Mouse (Mus musculus): Measurements from ENCODE around the gene Bend6.

Bend6 gene

DNA sequence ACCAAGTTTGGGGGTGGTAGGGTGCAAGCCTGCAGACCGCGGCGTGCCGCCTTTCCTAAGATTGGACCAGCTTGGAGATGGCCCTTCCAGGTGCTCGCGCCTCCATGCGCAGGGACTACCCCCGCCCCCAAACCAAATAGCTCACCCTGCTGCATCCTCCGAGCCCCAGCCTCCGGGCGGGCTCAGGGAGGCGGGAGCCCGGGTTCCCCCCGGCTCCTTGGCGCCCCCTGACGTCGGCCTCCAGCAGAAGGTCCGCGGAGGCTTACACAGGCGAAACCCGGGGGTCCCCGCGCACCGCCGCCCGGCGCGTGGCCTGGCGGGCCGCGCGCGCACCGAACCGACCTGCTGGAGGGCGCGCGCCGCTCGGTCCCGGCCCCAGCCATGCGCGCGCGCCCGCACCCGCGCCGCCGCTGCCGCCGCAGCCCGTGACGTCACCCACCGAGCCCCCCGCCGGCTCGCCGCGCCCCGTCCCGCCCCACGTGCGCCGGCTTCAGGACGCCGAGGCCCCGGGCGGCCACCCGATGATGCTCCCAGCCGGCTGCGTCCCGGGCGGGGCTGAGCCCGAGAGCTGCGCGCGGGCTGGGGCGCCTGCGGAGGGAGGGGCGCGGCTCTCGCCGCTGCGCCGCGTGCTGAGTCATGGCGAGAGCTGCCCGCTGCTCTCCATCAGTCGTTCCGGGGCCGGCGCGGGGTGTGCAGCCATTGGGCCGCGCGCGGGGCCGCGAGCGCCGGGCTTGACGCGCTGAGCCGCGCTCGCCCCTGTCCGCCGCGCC lies at the start of gene Bend6:
TSS of gene Bend6 (minus strand) at position 396 of the 770 bp plus-strand sequence.
- DNase-seq (ENCODE audit: extremely low spot score, low spot score) = peak; percentile 74

GRCm38 (mm10) chr1:33955626-33956025 lies 48.0 kb upstream of the Bend6 start:
- no peak for DNase-seq (ENCODE audit: extremely low spot score, low spot score)

DNA sequence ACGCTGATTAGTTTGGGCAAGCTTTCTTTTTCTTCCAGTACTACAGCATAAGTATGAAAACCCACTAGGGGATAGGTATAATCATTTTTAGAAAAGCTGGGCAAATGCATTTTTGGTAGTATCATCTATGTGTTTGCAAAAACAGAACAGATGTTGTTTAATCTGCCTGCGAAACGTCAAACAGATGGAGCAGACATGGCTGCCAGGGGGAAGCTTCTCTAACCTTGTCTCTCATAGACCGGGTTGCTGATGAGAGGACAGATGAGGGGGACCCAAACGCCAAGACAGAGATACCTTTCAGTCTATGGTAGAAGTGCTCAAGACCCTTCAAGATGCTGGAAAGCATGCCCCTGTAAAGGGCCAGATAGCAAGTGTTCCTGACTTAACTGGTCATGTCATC lies 40.9 kb upstream of the Bend6 start:
- DNase-seq (ENCODE audit: extremely low spot score, low spot score) = no peak

GRCm38 (mm10) chr1:33947838-33948237 lies 40.2 kb upstream of the Bend6 start:
- DNase-seq (ENCODE audit: extremely low spot score, low spot score) = no peak

DNA sequence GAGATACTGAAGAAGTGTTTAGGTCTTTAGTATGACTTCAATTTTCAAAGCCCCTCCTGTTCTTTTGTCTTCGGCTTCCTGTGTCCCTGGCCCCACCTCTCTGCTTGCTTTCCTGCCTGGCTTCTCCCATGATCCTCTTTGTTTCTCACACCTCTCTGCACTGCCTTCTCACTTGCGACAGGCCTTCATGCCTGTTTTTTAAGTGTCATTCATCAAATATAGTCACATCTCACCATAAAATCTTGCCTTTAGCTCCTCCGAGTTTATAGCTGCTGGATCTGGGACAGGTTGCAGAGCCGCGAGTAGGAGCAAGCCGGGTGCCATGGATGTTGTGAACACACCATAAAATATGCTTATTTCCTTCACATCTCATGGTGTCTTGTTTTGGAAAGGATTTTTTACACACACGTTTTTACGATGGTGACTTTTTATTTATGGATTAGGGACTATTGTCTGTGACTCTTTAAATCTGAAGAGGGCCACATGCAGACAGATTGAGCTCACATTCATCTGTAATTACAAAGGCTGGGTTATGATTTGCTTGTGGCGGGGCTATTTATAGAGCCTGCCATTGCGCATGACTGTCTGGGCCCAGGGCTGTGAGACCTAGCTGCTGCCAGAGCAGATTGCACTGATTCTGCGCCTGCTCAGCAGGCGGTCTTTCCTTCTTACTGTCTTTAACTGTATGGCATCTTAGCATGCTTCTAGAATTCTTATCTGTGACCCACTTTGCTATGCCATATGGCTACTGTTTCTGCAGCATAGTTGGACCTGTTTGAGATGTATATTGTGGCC lies 39.2 kb upstream of the Bend6 start:
- DNase-seq (ENCODE audit: extremely low spot score, low spot score) = no peak

DNA sequence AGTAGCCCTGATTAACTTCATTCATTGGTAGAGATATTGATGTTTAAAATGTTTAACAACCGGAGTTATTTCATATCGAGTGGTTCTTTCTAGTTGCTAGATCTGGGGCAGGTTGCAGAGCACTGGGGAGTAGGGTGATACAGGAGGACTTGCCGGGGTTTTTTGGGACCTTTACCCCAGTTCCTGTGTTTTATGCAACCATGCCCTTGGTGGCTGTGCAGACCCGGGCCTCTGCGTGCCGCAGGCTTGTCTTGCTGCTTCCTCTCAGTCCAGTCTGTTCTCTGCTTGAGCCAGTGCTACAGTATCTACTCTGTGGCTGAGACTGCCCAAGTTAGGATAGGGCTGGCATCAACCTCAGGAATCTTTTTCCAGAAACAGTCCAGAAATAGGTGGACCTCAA lies 38.1 kb upstream of the Bend6 start:
- DNase-seq (ENCODE audit: extremely low spot score, low spot score) = no peak

DNA sequence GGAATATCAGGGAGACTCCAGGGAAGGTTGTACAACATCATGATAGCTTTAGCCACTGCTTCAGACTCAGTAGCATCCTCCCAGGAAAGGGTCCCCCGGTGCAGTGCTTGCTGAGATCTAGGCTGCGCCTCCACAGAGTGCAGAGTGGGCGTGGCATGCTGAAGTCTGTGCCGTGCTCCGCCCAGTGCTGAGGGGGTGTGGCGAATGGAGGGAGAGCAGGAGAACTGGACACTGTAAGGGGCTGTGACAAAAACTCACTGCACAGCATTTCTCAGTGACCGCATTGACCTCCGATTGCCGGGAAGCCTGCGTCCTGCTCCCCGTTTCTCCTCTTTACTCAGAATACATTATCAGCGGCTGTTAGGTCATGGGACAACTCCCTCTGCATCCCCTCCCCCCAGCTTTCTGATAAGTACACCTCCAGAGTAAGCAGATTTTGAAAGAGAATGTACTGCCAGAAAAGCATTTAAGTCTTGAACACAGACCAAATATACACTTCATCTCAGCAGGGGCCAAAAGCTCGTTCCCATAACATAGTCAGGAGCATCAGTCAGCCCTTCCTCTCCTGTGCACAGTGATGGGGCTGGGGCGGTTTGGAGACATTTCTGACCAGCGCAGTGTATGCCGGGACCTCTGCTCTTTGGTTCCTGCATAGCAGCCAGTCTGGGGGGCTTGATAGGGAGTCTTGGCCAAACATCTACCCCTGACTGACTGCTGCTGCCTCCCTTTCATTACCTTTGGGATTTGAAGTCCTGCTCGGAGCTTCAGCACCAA lies 37.5 kb upstream of the Bend6 start:
- DNase-seq (ENCODE audit: extremely low spot score, low spot score) = no peak

GRCm38 (mm10) chr1:33943943-33944342 lies 36.3 kb upstream of the Bend6 start:
- DNase-seq (ENCODE audit: extremely low spot score, low spot score) = no peak

GRCm38 (mm10) chr1:33942638-33943037 lies 35.0 kb upstream of the Bend6 start:
- DNase-seq (ENCODE audit: extremely low spot score, low spot score) = no peak

GRCm38 (mm10) chr1:33940364-33940928 lies 32.8 kb upstream of the Bend6 start:
- DNase-seq (ENCODE audit: extremely low spot score, low spot score) = no peak

DNA sequence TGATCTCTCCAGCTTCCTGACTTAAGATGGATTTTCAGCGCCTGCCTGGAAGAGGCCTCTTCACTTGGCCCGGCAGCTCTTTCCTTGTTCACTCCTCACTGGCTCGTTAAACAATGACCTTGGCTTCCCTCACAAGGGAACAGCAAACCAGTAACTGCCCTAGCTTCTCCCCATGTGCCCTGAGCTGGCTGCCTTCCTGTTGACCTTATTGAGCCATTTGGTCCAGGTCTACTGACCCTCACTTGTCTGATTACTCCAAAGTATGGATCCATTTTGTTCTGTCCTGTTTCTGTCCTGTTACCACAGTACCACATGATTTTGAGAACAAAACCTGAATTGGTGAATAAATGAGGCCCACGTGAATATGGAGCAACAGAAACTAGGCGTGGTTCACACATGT lies 32.2 kb upstream of the Bend6 start:
- no peak for DNase-seq (ENCODE audit: extremely low spot score, low spot score)

- no peak for DNase-seq (ENCODE audit: extremely low spot score, low spot score)
These were observed 28.3 kb upstream of the Bend6 start for GRCm38 (mm10) chr1:33935946-33936345.

- no peak for DNase-seq (ENCODE audit: extremely low spot score, low spot score)
These were observed 25.4 kb upstream of the Bend6 start for GRCm38 (mm10) chr1:33932845-33933499.

GRCm38 (mm10) chr1:33932196-33932595 lies 24.6 kb upstream of the Bend6 start:
- no peak for DNase-seq (ENCODE audit: extremely low spot score, low spot score)

DNA sequence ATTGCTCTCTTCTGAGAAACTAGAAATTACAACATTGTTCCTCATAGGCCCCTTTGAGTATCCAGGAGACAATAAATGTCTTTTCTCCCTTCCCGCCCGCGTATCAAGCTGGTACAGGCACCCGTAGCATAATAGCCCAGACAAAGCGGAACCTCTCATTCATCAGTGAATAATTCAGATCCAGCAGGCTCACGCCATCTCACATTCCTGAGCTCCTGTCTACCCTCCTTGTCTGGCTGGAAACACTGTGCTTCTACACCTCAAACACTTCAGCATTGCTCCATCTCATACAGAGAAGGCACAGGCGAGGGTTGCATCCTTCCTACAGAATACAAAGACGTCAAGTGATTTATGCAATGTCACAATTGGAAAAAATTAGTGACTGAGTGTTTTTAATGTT lies 24.2 kb upstream of the Bend6 start:
- no peak for DNase-seq (ENCODE audit: extremely low spot score, low spot score)

DNA sequence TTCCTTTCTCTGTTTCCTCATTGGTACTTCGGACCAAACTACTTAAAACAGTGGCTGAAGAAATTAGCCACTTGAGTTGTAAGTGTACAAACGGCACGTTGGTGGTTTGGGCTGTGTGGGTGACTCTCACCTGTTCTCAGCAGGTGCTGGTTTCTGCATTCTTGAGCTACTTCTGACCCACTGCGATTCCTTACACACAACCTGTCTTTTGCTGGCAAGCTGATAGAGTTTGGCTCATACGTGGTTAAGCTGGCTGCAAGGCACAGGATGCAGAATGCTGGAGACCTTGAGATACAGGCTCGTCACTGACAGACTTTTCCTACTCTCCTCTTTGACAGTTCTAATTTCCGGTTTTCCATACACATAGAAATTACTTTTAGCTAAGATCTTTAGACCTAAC lies 19.9 kb upstream of the Bend6 start:
- DNase-seq (ENCODE audit: extremely low spot score, low spot score) = no peak

- no peak for DNase-seq (ENCODE audit: extremely low spot score, low spot score)
These were observed 17.7 kb upstream of the Bend6 start for GRCm38 (mm10) chr1:33925283-33925682.

GRCm38 (mm10) chr1:33922975-33923374 lies 15.4 kb upstream of the Bend6 start:
- DNase-seq (ENCODE audit: extremely low spot score, low spot score) = no peak

- no peak for DNase-seq (ENCODE audit: extremely low spot score, low spot score)
These were observed 8.9 kb upstream of the Bend6 start for GRCm38 (mm10) chr1:33916554-33916953.

DNA sequence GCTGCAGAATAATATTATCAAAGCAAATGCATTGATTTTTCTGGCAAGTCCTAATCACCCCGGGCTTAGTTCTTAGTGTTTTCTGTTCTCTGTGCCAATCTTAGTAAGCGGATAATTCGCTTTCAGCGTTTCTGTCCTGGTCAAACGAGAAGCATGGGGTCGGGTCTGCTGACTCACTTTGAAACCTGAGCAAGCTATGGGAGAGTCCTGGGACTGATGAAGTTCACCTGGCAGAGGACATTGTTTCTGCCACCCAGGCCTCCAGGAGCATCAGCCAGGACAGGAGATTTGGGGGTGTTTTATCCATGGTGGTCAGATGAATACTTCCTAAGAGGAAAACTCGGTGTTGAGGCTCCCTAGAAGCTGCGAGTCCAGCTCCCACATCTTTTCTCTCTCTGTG lies 4.0 kb upstream of the Bend6 start:
- DNase-seq (ENCODE audit: extremely low spot score, low spot score) = no peak

Measured in neural tube, embryonic 10.5 days (tissue).